Mouse (Mus musculus): ENCODE measurements around the gene 4930415O20Rik.

DNA sequence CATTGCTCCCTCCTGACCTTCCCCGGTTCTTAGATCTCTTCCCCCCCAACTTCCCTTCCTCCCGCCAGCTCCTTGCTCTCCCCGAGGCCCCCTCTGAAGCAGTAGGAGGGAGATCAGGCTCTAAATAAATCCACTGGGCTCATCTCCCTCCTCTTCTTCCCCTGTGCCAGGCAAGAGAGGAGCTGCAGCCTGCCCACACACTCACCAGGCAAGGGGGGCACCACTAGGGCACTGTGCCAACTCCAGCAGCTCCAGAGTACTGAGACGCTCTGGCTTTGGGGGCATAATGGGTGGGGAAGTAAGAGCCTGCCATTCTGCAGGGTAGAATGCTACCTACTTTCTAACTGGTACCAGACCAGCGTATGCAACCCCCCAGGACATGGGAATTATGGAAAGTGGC, 65.7 kb downstream of the 4930415O20Rik start:
- no peak for TF ChIP-seq CTCF (IDR thresholded peaks at IDR 0.05; ENCODE audit: low read depth)
- TF ChIP-seq EP300 (IDR thresholded peaks at IDR 0.05; ENCODE audit: low read depth), result no peak

Data from liver, postnatal 0 days (tissue).